In the genomic region with DNA sequence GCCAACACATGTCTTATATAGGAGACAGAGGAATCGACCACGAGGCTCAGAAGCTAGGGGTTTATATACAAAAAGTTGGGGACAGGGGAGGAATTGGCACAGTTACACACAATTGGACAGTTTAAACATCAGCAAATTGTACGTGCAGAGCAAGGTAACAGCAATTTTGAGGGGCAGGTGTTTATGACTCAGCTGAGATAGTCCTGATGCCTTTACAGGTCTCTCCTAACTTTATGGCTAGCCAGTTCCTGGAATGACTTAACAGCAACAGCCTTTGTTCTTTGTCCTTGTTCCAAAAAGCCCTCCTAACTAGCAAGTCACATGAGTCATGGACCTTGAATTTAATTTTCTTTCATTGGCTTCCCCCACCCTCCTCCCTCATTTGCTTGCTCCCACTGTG, we compare ENCODE assay signal across 5 mouse cellular contexts.
DNase-seq lines count a peak whose midpoint lies in the region; ATAC-seq and TF ChIP-seq lines count a peak whose summit lies in the region.
"Not testable (repeated sequence)": the region's sequence is repeated elsewhere in the genome, so short reads cannot be mapped to it uniquely, and the experiment has no call there.

No protein-coding gene starts in this region.

- peak; percentile 40 for DNase-seq in Muller cell, postnatal 12 days (ENCODE audit: inconsistent ontology term)
- peak; percentile 10 for DNase-seq in adrenal gland, adult 2 months
- peak; percentile 21 for DNase-seq in limb, embryonic 10.5 days (ENCODE audit: low spot score)
- DNase-seq in limb, embryonic 11.5 days (ENCODE audit: low spot score): peak; percentile 18
- not testable (repeated sequence) for DNase-seq in limb, embryonic 14.5 days (ENCODE audit: low spot score)

- not testable (repeated sequence) for H3K9ac ChIP-seq in limb, embryonic 11.5 days (ENCODE audit: low read length); limb, embryonic 14.5 days (ENCODE audit: low read depth, low read length, severe bottlenecking)

- 90% methylated on average over 3 of the region's 3 CpGs for WGBS in limb, embryonic 10.5 days
- whole genome bisulfite sequencing in limb, embryonic 11.5 days: 84% methylated on average over 3 of the region's 3 CpGs
- WGBS in limb, embryonic 14.5 days: 47% methylated on average over 3 of the region's 3 CpGs

- not testable (repeated sequence) for H3K4me2 ChIP-seq in limb, embryonic 11.5 days (ENCODE audit: low read depth, severe bottlenecking); limb, embryonic 14.5 days (replicated peaks; ENCODE audit: low read depth, low read length, severe bottlenecking)

- H3K27ac ChIP-seq in limb, embryonic 10.5 days; limb, embryonic 11.5 days (replicated peaks; ENCODE audit: low read depth, low read length); limb, embryonic 14.5 days (replicated peaks; ENCODE audit: low read depth, low read length): not testable (repeated sequence)

- H3K4me3 ChIP-seq in limb, embryonic 10.5 days; limb, embryonic 11.5 days (ENCODE audit: low read depth, low read length); limb, embryonic 14.5 days (replicated peaks; ENCODE audit: low read length): not testable (repeated sequence)

- H3K4me1 ChIP-seq in limb, embryonic 10.5 days: peaks cover 10% of the 10 kb centered on the region; the same call in 1 of the 2 replicates
- not testable (repeated sequence) for H3K4me1 ChIP-seq in limb, embryonic 11.5 days (ENCODE audit: control insufficient read depth, insufficient read depth, low read length); limb, embryonic 14.5 days (ENCODE audit: control insufficient read depth, insufficient read depth, low read length)

- not testable (repeated sequence) for TF ChIP-seq POLR2A in limb, embryonic 14.5 days (IDR thresholded peaks at IDR 0.05; ENCODE audit: borderline replicate concordance, extremely low read depth, insufficient read depth, insufficient read length)

- not testable (repeated sequence) for ATAC-seq in limb, embryonic 11.5 days (ENCODE audit: insufficient number of reproducible peaks, low FRiP score, low TSS enrichment, low read depth)
- ATAC-seq in limb, embryonic 14.5 days (ENCODE audit: low FRiP score, low read depth): peak; percentile 60; the same call in 1 of the 2 replicates

- not testable (repeated sequence) for H3K27me3 ChIP-seq in limb, embryonic 10.5 days (ENCODE audit: low read depth, poor library complexity, severe bottlenecking); limb, embryonic 11.5 days (ENCODE audit: control insufficient read depth, insufficient read depth, low read length); limb, embryonic 14.5 days (ENCODE audit: control insufficient read depth, insufficient read depth, low read length)

- H3K9me3 ChIP-seq in limb, embryonic 10.5 days (replicated peaks); limb, embryonic 11.5 days (ENCODE audit: control insufficient read depth, low read length); limb, embryonic 14.5 days (ENCODE audit: control insufficient read depth, low read length): not testable (repeated sequence)

- H3K36me3 ChIP-seq in limb, embryonic 10.5 days: peaks cover 11% of the 10 kb centered on the region; the same call in 1 of the 2 replicates
- not testable (repeated sequence) for H3K36me3 ChIP-seq in limb, embryonic 11.5 days (ENCODE audit: control insufficient read depth, insufficient read depth, low read length); limb, embryonic 14.5 days (ENCODE audit: control insufficient read depth, insufficient read depth, low read length)
